Mouse (Mus musculus) thymus, adult 2 months (tissue): ENCODE measurements around the gene Sbf1.

ENCODE experiments used
- CTCF ChIP-seq: fragments of 200-500 bp; IDR thresholded peaks from 2 replicates; pipeline ENCODE4 v1.5.1; 2012; ENCODE audit warnings: mild to moderate bottlenecking, control low read depth, low read length, moderate library complexity, borderline replicate concordance; ENCODE audit not compliant: control insufficient read depth, poor library complexity, insufficient read depth; ENCODE audit errors: extremely low read depth
- POLR2A ChIP-seq: fragments of 200-500 bp; IDR thresholded peaks from 2 replicates; pipeline ENCODE4 v1.6.1; 2012; ENCODE audit warnings: mild to moderate bottlenecking, low read length, control low read depth, moderate library complexity; ENCODE audit not compliant: control insufficient read depth, poor library complexity, insufficient read depth; ENCODE audit errors: extremely low read depth

DNA sequence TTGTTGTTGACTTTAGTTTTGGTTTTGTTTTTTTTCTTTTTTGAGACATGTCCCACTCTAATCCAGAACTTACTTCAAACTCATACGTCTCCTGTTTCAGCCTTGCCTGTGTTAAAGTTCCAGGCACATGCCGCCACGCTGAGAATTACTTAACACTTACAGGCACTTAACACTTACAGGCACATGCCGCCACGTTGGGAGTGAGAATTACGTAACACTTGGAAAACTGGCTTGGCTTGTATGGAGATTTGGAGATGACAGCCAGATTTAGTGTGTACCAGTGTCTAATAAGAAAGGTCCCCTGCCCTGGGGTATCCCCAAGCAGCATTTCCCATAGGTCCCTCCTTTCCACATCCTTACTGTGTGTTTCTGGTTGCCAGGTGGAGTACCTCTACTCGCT is 47.9 kb upstream of the Sbf1 start:
- TF ChIP-seq POLR2A (no peak), CTCF (no peak)
